Comparison of ENCODE assay signal across 1 mouse cellular context in the genomic region with DNA sequence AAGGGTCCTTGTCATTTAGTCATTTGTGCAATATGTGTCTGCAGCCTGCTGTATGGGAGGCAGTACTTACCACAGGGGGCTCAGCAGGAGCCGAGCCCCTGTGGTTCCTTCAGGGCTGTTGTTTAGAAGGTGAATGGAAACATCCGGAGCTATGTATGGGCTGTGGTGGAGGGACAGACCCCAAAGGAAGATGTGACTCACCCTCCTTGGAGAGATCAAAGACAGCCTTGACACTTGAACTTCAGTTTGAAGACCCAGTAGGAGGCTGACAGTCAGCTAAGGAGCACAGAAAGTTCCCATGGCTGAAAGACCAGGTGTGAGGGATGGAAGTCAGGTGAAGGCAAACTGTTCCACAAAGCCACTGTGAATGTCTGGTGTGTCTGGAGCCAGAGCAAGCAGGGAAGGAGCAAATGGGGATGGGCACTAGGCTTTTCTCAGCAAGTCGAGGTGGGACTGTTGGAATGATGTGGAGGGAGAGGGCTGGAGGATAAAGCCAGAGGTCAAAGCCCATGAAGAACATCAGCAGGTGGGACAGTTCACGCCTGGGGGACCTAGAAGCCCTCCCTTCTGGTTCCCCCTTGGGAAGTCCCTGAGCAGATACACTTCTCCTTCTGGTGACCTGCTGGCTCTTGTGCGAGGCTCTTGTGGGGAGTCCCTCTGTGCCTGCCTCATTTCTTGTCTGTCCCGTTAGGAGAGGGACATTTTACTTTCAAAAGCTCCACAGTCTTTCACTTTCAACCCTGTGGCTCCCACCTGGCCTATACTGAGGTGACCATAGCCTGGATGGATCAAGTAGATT.
TF ChIP-seq lines count a peak whose summit lies in the region.

No protein-coding gene starts in this region.

TF ChIP-seq in CH12.LX, 34 proteins besides CTCF, POLR2A, EP300 and RAD21 (continued from another document):
- TF ChIP-seq E2F4 (IDR thresholded peaks at IDR 0.05; ENCODE audit: insufficient replicate concordance, low read depth, low read length) (no peak), CHD1 (IDR thresholded peaks at IDR 0.05; ENCODE audit: low read depth, low read length) (no peak; the same call in 1 of the 2 replicates), MYC (IDR thresholded peaks at IDR 0.05; ENCODE audit: low read depth, low read length) (no peak), JUND (conservative IDR thresholded peaks at IDR 0.05; ENCODE audit: low read depth, low read length) (peak; percentile 97), IRF4 (IDR thresholded peaks at IDR 0.05; ENCODE audit: low read depth, low read length) (peak; percentile 89), NELFE (IDR thresholded peaks at IDR 0.05; ENCODE audit: low read depth, low read length) (no peak), MXI1 (IDR thresholded peaks at IDR 0.05; ENCODE audit: low read depth, low read length) (no peak), ELF1 (IDR thresholded peaks at IDR 0.05; ENCODE audit: low read depth, low read length) (0 out of 2 replicates have a peak, but pooled peaks have one; percentile 3), USF1 (IDR thresholded peaks at IDR 0.05; ENCODE audit: low read depth, low read length) (no peak), ZC3H11A (IDR thresholded peaks at IDR 0.05; ENCODE audit: low read depth, low read length) (no peak), ZNF384 (IDR thresholded peaks at IDR 0.05; ENCODE audit: low read depth, low read length) (no peak), HCFC1 (IDR thresholded peaks at IDR 0.05; ENCODE audit: low read depth, low read length) (no peak; the same call in 1 of the 2 replicates), TBP (conservative IDR thresholded peaks at IDR 0.05; ENCODE audit: low read depth, low read length) (peak; percentile 62), POLR2AphosphoS2 (IDR thresholded peaks at IDR 0.05; ENCODE audit: low read depth, low read length) (no peak), CHD2 (IDR thresholded peaks at IDR 0.05; ENCODE audit: low read length) (peak; percentile 83), NRF1 (IDR thresholded peaks at IDR 0.05; ENCODE audit: low read depth, low read length) (0 out of 2 replicates have a peak, but pooled peaks have one; percentile 16), JUN (IDR thresholded peaks at IDR 0.05; ENCODE audit: insufficient read depth, low read depth, low read length) (peak; percentile 96), KAT2A (IDR thresholded peaks at IDR 0.05; ENCODE audit: insufficient replicate concordance, low read length) (0 out of 2 replicates have a peak, but pooled peaks have one; percentile 61), ZKSCAN1 (IDR thresholded peaks at IDR 0.05; ENCODE audit: borderline replicate concordance, low read depth, low read length) (no peak), BHLHE40 (IDR thresholded peaks at IDR 0.05; ENCODE audit: low read depth, low read length) (peak; percentile 87), MAZ (IDR thresholded peaks at IDR 0.05; ENCODE audit: low read depth, low read length) (peak; percentile 74; the same call in 1 of the 2 replicates), PAX5 (IDR thresholded peaks at IDR 0.05; ENCODE audit: low read length) (no peak), ETS1 (conservative IDR thresholded peaks at IDR 0.05; ENCODE audit: low read depth, low read length) (peak; percentile 94), TCF12 (IDR thresholded peaks at IDR 0.05; ENCODE audit: low read depth, low read length) (peak; percentile 90)
